Mouse (Mus musculus): ENCODE measurements around the gene Gbf1. TPM values are rescaled to one million over a fixed set of nuclear protein-coding genes. Genes with fewer than 3 reads are reported as not detected.

The Gbf1 gene
- polyA plus RNA-seq, 1 experiment = 71.0 TPM

DNA sequence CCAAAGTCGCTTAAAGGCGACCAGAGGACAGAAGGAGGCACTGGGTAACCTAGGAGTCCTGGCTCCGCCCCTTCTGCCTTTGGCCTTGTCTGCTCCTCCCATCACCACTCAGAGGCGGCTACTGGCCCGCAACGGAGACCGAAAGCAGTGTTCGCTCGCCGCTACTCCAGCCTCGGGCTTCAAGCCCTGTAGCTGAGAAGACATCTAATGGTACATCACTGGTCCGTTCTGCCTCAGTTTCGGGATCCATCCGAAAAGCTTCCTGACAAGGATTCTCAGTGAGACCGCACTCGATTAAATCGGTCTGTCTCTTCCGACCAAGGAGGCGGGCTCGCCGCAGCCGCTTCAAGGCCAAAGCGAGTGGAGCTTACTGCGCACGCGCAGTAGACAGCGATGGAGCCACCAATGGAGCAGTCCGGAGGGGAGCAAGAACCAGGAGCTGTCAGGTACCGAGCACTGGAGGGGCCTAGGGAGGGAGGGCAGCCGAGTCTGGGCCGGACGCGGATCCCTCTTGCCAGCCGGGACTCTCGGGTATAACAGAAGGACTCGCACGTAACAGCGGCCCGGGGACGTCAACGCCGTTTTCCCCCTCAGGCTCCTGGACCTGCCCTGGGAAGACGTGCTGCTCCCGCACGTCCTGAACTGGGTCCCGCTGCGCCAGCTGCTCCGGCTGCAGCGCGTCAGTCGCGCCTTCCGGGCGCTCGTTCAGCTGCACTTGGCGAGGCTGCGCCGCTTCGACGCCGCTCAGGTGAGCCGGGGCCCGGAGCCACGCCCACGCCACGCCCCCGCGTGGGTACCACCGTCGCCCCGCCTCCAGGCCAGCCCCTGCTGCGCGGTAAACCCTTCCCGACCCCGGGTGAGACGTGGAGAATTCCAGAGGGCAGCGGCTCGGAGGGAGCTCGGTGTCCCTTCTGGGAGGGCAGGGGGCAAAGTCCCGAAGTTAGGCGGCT is 176.0 kb downstream of the Gbf1 start, which contains the start of gene Fbxl15:
TSS of gene Fbxl15 (plus strand) at position 104 of the 950 bp plus-strand sequence.
- DNase-seq (ENCODE audit: low read depth) = no peak

DNA sequence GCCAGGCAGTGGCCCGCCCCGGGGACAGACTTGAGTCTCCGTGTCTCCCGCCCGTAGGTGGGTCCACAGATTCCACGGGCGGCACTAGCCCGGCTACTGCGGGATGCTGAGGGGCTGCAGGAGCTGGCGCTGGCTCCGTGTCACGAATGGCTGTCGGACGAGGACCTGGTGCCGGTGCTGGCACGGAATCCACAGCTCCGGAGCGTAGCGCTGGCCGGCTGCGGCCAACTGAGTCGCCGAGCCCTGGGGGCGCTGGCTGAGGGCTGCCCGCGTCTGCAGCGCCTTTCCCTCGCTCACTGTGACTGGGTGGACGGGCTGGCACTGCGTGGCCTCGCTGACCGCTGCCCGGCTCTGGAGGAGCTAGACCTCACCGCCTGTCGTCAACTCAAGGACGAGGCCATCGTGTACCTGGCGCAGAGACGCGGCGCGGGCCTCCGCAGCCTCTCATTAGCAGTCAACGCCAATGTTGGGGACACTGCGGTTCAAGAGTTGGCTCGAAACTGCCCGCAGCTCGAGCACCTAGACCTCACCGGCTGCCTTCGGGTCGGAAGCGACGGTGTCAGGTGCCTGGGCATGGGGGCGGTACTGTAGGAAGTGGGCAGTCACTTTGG is 176.8 kb downstream of the Gbf1 start:
- DNase-seq (ENCODE audit: low read depth) = no peak

DNA sequence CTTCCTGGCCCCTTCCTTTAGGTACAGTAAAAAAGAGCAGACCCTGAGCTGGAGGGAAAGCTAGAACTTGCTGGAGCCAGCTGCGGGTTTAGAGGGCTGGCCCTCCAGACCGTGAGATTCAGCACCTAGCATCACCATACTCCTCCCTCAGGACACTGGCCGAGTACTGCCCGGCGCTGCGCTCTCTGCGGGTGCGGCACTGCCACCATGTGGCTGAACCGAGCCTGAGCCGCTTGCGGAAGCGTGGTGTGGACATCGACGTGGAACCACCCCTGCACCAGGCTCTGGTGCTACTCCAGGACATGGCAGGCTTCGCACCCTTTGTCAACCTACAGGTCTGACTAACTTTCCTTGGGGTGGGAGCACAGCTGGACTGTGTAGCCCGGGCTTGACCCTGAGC is 177.6 kb downstream of the Gbf1 start:
- no peak for DNase-seq (ENCODE audit: low read depth)

DNA sequence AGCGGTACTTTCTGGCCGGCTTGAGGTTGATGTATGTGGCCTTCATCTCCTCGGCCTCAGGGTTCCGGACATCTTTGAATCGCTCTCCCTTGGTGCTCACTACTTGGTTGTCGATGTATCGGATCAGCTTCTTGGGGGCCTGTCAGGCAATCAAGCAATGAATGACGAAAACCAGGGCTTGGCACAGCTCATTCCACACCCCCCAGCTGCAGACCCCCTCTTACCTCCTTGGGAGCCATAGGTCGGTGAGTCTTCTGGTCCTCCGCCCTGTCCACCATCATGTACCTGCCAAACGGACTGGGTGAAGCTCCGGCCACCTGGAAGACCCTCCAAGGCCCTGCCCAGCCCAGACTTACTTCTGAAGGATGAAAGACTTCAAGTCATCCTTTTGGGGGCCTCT is 178.4 kb downstream of the Gbf1 start:
- no peak for DNase-seq (ENCODE audit: low read depth)

DNA sequence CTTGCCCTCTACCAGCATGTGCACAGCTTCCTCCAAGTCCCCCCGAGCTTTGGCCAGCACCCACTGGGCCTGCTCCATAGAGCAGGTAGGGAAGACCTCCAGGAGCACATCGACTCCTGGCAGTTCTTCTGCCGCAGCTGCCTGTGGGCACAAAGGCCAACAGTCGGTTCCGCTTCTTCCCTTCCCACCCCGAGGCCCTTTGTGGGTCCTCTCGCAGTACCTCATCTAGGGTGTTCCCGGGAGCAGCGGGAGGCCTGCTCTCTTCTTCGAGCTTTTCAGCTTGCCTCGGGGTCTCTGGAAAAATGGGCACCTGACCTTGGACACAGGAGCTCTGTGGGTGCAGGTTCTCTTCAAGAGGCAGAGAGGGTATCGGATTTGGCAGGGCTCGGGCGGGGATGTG is 179.0 kb downstream of the Gbf1 start:
- DNase-seq (ENCODE audit: low read depth) = no peak

DNA sequence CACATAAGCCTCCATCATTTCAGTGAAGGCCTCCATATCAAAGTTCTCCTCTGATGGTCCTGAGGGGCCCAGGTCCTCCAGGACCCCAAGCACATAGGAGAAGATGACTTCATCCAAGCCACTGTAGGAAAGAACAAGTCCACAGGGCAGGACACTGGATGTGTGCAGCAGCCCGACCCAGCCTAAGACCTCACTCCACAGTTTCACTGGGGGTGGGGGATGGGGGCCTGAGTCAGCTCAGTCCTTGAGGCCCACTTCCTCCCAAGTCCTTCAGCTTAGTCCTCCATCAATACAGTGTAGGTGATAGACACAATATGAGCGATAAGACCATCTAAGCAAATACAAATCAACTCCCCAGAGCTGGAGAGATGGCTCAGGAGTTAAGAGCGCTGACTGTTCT is 179.6 kb downstream of the Gbf1 start:
- DNase-seq (ENCODE audit: low read depth) = no peak

DNA sequence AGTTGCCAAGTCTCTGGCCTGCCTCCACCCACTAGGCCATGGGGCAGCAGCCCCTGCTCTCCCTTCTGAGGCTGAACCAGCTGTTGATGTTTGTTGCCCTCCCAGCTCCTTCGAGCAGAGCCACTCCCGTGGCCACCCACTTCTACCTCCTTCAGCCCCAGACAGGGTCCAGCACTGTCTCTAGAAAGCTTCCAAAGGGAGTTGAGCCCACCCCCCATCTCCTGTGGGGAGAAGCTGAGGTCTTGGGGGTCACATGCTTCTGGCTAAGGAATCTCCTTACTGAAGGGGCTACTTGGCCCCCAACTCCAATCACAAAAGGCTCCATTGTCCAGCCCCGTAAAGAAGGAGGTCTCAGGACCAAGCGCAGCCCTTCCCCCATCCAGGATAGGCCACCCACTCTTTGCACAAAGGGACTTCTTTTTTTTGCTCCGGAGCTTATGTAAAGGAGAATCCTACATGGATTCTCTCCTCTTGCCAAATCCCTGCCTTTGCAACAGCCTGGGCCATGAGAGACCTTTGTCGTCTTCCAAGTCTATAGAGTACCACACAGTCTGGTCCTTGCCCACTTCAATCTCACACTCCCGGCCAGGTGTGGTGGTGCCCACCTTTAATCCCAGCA is 180.5 kb downstream of the Gbf1 start:
- no peak for DNase-seq (ENCODE audit: low read depth)

DNA sequence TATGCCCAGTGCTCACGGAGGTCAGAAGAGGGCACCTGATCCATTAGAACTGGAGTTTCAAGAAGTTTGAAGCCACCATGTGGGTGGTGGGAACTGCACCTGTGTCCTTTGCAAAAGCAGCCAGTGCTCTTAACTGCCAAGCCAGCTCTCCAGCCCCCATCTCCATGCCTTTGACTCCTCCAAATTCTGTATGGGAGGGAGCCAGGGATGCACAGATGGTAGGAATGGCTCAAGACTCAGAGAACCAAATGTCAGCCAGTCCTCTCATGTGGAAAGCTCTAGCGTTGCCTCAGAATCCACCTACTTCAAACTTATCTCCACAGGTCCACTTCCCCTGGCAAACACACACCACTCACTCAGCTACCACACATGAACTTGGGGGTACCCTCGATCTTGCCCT is 181.6 kb downstream of the Gbf1 start:
- DNase-seq (ENCODE audit: low read depth) = no peak

Other genes starting within 250 kb of the Gbf1 start
- gene Armh3, start 154.0 kb upstream of the Gbf1 start, polyA plus RNA-seq (2012; rRNA removed) = 11.1 and 12.3 TPM in 2 replicates
- gene Hps6, start 149.0 kb upstream of the Gbf1 start, polyA plus RNA-seq (2012; rRNA removed) = 6.9 and 7.5 TPM in 2 replicates
- gene Pprc1, start 107.6 kb upstream of the Gbf1 start, polyA plus RNA-seq (2012; rRNA removed) = 12.0 and 14.3 TPM in 2 replicates
- gene Ldb1, start 107.3 kb upstream of the Gbf1 start, polyA plus RNA-seq (2012; rRNA removed) = 173 and 193 TPM in 2 replicates
- gene Nolc1, start 76.6 kb upstream of the Gbf1 start, polyA plus RNA-seq (2012; rRNA removed) = 8.6 and 12.0 TPM in 2 replicates
- 0.24 TPM in 1 of 2 replicates, not detected in the other for gene Elovl3, start 20.6 kb upstream of the Gbf1 start, polyA plus RNA-seq (2012; rRNA removed)
- 0.19 TPM in 1 of 2 replicates, not detected in the other for gene Pitx3, start 4.2 kb upstream of the Gbf1 start, polyA plus RNA-seq (2012; rRNA removed)
- gene Nfkb2, start 151.8 kb downstream of the Gbf1 start, polyA plus RNA-seq (2012; rRNA removed) = 28.8 and 33.4 TPM in 2 replicates
- 10.3 and 11.1 TPM in 2 replicates for gene Psd, start 174.6 kb downstream of the Gbf1 start, polyA plus RNA-seq (2012; rRNA removed)
- 17.4 and 18.3 TPM in 2 replicates for gene Fbxl15, start 175.7 kb downstream of the Gbf1 start, polyA plus RNA-seq (2012; rRNA removed)
- gene Cuedc2, start 186.2 kb downstream of the Gbf1 start, polyA plus RNA-seq (2012; rRNA removed) = 76.6 and 81.1 TPM in 2 replicates
- 17.7 and 28.6 TPM in 2 replicates for gene Mfsd13a, start 188.6 kb downstream of the Gbf1 start, polyA plus RNA-seq (2012; rRNA removed)
- gene 2310034G01Rik, start 197.8 kb downstream of the Gbf1 start, polyA plus RNA-seq (2012; rRNA removed) = 4.1 and 4.5 TPM in 2 replicates
- 108 and 126 TPM in 2 replicates for gene Actr1a, start 243.2 kb downstream of the Gbf1 start, polyA plus RNA-seq (2012; rRNA removed)
- 23.3 and 24.2 TPM in 2 replicates for gene Sufu, start 244.4 kb downstream of the Gbf1 start, polyA plus RNA-seq (2012; rRNA removed)